Mouse (Mus musculus): ENCODE data around the gene Sema6d.

The Sema6d gene

DNA sequence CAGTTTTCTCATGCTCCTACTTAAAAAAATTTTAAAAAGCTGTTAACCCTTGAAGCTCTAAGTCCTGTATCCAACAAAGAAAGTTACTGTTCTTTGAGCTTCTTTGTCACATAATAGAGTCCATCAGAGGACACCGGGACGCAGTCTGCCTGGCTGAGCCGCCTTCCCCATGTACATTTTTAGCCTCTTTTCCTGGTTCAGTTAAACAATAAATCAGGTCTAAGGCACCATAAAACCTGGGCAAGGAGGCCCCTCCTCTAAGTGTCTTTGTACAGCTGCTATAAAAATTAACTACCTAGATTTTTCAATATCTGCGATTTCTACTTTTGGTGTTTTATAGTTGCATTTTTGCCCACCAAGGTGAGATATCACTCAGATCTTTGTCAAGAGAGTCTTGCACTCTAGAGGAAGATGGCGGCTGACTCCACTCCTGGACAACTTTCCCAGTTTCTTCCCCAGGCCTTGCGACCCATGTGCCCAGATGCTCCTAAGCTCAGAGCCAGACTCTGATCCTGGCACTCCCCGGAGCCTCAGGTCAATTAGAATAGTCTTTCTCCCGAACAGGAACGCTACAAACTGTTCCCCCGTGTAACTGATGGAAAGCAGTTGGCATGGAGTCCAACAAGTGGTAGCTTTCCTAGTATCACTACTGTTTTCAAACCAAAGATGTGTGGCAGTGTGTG is 534.6 kb downstream of the Sema6d start:
- DNase-seq: no peak

DNA sequence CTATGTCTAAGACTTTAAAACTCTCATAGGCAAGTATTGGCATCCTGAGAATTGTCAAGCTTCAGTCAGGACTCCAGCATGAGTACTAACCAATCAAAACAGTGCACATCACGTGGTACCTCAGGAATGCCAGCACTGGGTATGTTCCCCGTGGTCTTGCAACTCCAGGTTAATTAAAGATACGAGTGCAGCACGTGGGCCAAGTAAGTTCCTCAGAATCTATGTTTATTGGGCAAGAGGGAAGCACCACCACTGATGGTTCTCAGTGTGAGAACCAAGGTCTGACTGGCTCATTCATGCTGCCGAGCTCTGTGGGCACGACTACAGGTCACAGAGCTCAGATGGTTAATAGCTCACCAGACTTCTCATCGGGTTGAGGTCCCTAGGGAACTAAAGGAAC is 536.7 kb downstream of the Sema6d start:
- DNase-seq: no peak

DNA sequence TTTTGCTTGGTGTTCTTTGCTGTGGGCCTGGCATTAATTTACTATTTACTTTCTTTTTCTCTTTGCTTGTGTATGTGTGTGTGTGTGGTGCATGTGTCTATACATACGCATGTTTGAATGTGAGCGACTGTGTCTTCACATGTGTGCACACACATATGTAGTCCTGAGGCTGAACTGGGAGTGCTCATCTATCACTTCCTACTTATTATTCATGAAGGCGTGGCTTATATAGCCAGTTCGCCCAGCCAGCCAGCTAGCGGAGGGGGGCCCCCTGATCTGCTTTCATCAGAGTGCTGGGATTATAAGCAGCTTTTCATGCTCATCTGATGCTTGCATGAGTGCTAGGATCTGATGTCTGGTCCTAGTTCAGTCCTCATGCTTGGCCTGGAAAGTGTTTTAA is 537.9 kb downstream of the Sema6d start:
- no peak for DNase-seq

DNA sequence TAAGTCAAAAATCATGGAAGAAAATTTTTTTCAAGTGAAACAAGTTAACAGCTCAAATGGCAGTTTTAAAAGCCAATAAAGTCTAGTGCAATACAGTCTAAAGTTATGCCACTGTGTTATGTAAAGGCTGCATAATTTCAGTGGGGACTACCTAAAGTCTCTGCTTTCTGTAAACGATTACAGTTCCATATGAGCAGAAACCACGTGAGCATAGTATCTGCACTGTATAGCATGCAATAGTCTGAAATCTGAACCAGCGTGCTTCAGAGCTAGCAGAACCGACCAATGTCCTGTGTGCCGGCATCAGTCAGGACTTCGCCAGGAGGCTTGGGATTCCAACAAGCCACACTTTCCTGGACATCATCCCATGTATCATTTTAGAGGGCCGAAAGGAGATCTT is 538.9 kb downstream of the Sema6d start:
- DNase-seq: no peak

DNA sequence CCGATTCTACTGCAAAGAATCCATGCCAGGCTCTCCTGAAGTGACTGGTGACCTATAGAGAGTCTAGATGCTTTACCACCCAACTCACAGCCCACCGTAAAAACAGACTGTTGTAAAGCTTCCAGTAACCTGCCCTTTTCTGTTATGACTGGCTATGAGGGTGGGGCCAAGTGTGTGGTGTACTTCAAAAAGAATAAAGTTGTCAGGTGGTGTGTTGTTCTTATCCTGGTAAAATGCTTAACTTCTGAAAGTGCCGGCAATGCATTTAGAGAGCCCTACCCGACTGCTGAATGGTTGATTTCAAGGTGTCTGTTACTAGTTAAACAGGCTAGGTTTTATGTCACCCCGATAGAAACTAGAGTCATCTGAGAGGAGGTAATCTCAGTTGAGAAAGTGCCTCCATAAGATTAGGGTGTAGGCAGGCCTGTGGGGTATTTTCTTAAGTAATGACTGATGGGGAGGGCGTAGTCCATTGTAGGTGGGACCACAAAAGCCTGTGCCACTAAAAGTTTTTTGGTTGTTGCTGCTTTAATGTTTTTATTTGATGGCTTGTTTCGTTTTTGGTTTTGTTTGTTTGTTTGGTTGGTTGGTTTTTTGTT is 544.7 kb downstream of the Sema6d start:
- DNase-seq: no peak

DNA sequence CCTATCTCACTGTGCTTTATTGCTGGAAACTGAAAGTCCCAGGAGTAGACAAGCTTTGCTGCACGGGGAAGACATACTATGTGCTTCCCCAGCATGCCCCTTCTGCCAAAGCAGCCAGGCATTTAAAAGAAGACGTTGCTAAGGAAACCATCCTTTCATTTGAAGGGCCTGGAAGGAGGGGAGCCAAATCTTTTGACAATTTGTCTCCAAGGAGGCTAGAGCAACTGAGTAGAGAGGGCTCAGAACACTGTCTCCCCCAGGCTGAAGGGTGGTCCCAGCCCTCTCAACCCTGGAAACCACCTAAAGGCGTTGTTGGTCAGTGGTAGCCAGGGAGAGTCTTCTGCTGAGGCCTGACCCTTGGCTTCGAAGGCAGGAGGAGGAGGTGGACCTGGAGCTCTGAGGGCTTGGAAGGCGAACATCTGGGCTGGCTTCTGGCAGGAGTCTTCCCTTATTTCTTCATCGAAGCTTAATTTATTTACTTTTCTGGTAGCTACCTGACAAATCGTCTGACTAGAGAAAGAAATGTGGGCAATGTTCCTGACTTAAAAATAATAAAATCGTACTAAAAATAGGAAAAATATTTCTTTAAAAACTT is 545.6 kb downstream of the Sema6d start:
- DNase-seq: no peak

DNA sequence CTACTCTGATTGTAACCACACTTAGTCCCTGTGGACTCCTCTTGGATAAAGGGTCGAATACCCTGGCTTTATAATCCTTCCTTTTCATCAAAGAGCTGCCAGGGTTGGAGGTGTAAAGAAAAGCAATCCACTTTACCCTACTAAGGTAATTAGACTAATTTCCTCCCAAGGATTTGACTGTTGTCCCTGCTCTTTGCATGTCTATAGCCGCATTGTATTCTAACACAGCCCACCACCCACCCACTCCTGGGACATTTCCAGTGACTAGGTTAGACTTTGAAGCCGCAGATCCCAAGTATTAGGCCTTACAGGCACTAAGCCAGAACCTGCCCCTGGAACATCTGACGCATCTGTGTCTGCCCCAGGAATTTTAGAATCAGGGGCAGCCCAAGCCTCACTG is 547.3 kb downstream of the Sema6d start:
- DNase-seq: no peak

DNA sequence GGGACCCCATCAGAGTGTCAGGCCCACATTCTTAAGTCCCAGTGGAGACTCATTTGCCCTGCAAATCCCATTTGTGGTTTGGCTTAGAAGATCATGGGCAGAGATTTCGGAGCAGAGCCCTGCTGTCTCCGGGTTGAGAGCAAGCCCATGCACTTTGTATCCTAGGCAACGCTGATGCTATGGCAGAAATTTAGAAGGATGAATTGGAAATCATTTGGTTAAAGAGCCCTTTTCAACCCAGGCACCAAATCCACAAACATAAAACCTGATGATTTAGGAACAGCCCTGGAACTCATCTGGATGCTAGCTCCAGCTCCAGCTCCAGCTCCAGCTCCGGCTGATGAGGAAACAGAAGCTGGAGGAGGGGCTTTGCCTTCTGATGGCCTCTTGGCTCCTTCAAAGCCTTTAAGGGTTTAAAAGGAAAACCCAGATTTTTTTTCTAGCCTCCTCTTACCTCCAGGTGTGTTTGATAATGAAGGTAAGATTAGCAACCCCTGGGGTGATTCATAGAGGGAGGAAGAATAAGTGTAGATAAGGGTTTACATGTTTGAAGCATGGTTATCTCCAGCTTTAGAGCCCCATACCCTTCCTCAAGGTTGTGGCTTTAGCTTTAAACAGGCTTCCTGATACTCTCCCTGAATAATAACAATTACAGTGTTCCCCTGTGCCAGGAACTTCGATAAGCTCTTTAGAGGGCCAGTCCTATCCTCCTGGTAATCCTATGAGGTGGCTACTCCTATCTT is 549.6 kb downstream of the Sema6d start:
- no peak for DNase-seq

DNA sequence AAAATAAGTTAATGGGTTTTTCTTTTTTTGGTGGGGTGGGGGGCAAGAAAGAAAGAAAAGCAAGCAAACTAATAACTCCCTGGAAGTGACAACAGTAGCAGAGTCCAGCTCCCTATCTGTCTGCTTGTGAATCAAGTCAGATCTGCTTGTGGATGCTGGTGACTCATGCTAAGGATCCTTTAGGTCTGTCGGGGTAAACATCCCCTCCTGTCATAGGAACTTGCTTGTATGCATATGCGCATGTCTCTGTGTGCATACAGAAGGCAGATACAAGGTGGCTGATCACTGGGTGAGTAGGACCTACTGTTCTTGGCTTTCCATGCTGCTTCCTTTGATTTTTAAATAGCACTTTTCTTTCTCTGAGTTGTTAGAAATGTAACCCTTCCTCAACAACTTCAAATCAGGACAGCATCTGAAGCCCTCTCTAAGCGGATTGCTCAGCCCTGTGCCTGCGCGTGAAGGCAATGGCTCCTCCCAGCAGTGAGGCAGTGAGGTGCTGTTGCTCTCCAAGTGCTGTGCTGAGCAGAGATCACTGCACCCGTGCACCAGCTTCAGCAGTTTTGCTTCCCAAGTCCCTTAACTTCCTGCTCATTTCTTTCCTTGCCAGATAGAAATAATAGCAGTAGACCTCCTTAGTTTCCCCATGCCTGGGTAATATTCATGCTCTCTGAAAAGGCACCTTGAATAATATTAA is 550.9 kb downstream of the Sema6d start:
- no peak for DNase-seq

DNA sequence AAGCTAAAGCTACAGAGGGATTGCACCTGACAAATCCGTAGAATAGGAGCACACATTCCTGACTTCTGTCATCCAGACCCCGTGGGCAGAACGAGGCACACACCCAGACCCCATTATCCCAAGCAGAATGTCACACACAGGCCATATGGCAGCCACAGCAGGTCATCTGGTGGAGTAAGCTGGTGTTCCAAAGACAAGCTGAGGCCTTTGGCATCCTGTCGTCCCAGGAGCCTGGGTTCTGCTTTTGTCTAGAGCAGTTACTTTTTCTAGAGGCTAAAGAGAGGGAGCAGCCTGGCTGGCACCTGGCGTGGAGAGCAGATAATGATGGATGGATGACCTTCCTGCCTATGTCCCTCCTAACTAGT is 551.4 kb downstream of the Sema6d start:
- no peak for DNase-seq

DNA sequence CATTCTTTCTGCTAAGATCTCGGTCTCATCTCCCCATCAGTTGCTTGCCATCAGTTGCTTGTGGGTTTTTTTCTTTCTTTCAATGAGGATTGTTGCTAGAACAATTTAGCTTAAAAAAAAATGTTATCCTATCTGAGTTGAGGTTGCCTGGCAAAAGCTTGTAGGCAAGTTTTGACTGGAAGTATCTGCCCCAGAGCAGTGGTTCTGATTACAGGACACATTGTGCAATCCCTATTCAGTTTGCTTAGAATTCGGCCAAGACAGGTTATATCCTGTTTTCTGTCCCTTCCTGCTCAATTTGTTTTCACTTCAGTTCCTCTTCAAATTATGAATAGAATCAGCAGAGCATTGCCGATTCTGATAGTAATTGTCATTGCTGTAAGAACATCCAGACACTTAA is 552.4 kb downstream of the Sema6d start:
- DNase-seq: no peak

DNA sequence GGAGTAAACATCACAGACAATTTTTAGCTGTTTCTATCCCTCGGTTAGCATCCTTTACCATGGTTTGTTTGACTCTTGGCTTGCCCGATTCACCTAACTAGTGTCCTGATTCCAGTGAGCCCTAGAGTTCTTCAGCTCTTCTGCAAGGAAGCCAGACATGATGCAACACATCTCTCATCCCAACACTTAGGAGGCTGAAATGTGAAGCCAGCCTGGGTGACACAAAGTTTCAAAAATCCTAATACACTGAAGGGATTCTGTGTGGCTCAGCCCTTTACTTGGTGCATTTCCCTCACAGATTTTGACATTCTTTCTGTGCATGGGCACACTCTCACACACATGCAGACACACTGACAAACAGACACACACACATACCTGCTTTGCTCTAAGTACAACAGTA is 560.8 kb downstream of the Sema6d start:
- DNase-seq: no peak

DNA sequence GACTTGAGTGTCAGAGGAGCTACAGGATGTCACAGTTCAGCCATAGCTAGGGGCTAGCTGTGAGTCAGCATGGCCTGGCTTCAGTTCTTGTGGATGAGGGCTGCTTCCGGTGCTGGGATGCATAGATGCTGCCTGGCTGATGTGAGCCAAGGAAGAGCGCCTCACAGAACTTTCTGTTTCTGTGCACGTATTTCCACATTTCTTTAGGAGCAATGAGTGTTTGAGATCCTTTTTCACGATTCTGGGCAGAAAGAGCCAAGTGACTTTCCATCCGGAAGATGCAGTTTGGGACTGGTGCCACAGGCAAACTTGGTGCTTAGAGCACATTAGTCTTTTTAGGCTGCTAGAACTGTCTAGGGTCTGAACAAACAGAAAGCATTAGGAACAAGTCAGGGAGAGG is 561.4 kb downstream of the Sema6d start:
- DNase-seq: no peak

DNA sequence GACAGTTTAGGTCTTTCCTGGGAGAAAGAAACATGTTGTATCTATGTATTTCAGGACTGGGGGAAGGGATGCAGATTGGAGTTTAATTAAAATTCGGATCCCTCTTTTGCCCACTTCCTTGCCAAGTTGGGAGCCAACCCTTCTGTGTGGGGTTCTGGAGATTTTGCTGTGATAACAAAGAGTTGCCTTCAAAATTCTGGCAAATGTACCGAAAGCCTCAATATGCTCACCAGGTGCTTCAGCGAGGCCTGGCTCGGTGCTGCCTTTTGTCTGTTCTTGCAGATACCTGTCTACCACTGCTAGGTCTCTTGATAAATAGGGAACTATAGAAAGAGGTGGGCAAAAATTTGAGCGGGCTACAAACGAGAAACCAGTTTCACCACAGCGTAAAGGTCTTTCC is 563.4 kb downstream of the Sema6d start:
- no peak for DNase-seq

DNA sequence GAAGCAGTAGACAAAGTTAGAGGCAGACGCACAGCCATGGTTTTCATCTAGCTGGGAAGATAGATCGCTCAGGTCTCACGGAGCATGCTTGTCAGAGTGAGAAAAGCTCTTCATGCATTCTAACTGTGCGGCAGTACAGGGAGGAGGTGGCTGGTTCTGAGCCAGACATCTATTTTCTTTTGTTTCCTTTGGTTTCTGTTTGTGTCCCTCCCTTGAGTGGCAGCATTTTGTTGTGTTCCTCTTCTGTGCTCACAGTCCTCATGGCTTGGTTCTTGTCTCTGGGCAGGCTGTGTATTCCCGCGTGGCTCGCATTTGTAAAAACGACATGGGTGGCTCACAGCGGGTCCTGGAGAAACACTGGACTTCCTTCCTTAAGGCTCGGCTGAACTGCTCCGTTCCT is 567.6 kb downstream of the Sema6d start:
- no peak for DNase-seq

DNA sequence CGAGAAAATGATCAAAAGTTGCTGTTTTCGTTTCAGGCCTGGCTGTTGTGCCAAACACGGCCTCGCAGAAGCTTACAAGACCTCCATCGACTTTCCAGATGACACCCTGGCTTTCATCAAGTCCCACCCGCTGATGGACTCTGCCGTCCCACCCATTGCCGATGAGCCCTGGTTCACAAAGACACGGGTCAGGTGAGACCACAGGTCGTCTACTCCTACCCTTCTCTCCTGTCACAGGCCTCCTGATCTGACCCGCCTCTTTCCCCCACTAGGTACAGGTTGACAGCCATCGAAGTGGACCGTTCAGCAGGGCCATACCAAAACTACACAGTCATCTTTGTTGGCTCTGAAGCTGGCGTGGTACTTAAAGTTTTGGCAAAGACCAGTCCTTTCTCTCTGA is 568.6 kb downstream of the Sema6d start:
- no peak for DNase-seq

DNA sequence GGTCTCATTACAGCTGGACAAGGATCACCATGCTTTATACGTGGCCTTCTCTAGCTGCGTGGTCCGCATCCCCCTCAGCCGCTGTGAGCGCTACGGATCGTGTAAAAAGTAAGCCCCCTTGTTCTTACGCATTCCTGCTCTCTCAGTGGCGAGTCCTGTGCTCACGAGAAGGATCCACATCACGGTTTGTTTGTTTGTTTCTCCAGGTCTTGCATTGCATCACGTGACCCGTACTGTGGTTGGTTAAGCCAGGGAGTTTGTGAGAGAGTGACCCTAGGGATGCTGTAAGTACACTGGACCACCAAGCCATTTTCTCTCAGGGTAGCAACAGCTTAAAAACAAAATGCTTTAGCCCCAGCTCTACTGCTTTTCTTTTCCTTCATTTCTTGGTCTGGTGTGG is 569.8 kb downstream of the Sema6d start:
- DNase-seq: no peak

DNA sequence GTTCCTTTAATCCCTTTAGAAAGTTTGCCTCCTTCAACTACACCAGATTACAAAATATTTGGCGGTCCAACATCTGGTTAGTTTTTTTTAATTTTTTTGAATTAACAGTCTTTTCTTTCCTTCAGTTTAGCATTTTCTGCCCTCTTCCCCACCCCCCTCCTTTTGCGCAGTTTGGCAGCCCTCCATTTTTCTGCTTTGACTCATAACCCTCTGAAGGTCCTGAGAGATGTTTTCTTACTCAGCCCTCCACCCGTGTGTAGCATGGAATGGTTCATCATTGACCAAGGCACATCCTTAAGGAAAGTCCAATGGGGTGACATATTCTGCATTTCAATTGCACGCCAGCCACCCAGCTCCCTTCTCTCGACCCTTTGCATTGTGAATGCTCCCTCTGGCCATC is 570.9 kb downstream of the Sema6d start:
- no peak for DNase-seq

DNA sequence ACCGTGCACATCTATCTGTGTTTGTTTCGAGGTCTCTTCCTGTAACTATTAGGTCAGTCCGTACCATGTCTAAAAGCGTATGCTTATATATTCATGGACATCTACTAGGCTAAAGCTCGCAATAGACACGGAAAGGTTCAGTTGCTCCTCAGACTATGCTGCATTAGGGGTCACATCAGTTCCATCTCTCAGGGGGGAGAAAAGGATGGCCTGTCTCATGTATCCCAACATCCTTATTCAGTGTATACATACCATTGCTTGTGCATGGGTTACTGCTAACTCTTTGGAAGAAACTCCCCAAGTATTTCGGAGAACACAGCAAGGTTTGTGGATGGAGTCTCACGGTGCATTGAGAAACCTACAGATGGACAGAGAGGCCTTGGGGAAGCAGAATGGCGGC is 571.5 kb downstream of the Sema6d start:
- no peak for DNase-seq

DNA sequence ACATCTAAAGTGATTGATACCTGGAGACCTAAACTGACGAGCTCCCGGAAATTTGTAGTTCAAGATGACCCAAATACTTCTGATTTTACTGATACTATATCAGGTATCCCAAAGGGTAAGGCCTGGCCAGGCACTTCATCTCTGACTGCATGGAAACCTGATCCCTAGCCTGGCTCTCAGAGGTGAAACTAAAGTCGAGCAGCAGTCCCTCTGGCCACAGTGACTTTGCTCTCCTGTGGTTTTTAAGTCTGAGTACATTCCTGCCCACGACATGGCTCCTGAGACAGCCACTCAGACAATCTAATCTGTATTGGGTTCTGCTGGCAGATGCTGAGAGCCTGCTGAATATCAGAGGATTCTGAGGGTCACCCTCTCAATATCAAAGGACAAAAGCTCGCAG is 572.5 kb downstream of the Sema6d start:
- no peak for DNase-seq

DNA sequence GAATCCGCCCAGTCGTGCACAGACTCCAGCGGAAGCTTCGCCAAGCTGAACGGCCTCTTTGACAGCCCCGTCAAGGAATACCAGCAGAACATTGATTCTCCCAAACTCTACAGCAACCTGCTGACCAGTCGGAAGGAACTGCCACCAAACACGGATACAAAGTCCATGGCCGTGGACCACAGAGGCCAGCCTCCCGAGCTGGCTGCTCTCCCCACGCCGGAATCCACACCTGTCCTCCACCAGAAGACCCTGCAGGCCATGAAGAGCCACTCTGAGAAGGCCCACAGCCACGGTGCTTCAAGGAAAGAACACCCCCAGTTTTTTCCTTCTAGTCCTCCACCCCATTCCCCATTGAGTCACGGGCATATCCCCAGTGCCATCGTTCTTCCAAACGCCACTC is 574.4 kb downstream of the Sema6d start:
- no peak for DNase-seq

DNA sequence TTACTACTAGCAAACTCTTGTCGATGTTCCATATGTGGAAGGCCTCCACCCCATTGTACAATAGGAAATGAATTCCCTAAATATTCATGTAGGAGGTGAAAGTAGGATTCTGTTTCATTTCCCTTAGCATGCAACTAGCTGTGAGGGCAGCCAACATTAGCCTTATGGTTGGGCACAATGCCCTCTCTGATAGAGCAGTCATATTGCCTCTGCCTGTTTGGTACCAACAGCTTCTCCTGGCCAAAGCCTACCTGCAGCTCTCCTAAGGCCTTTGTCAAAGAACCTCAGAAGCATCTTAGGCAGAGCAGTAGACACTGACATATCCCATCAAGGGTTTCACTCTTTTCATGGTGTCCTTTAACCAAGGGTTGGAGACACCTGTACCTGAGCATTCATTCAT is 578.7 kb downstream of the Sema6d start:
- no peak for DNase-seq

DNA sequence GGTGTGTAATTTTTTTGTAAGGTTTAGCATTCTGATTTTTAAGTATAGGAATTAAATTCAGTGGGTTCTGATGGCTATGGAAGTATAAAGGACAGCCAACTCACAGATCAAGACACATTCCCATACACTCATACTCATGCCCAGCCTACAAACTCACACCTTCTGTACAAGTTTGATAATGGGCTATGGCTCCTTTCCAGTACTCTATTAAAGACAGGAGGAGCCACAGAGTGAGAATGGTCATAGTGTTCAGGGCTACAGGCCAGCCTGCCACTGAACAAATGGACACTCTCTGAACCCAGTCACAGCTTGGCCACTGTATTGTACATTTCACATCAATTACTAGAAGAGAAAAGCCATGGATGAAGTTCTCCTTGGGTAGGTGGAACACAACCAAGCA is 583.3 kb downstream of the Sema6d start:
- no peak for DNase-seq

DNA sequence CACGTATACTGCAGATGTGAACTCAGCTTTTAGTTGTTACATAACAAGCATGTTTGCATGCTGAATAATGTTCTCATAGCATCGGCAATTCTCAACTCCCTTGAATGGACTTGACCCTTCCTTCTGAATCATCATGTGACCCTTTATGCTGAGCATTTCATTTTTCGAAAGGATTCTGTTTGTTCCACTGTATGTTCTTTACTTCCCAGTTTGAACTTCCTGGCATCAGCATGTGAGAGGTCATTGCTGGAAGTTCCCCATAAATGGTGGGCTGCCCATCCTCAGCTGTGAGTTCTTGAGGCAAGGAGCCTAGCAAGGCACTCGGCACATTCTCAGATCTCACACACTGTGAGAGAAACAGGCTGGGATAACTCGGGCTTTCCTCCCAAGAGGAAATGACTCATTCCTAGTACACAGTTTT is 594.7 kb downstream of the Sema6d start:
- no peak for DNase-seq
